Comparison of ENCODE assay signal across 1 mouse cellular context in the genomic region with DNA sequence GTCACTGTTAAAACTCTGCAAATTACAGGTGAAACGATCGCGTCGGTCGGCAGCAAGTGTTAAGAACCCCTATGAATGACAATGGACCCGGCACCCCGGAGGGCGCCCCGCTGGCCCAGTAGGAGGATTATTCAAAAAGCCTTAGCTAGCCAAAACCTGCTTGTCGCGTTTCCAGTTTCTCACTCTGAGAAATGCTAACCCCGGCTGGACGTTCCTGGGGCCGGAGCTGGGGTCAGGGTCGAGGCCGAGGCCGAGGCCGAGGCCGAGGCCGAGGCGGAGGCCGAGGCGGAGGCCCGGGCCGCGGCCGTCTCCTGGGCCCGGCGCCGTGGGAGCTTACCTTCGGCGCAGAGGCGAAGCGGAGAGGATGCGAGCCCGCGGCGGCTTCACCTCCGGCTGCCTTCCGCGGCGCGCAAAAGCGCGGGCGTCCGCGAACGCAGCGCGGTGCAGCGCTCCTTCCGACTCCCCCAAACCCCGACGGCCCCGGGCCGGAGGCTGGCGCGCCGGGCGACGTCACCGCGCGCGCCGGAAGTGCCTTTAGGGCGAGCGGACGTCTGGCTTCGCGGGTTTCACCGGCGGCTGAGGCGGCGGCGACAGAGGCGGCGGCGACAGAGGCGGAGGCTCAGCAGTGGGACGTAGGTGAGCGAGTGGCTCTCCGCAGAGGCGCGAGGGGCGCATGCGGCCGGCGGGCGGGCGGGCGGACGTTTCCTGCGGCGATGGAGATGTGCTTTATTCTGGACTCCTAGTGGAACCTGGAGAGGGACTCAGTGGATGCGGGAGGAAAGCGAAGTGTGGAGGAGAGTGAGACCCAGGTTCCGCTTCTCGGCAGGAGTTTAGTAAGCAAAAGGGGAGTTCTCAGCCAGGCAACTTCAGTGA.
TF ChIP-seq lines count a peak whose summit lies in the region.

Gene Zcrb1 (minus strand): TSS at position 509 of the 873 bp plus-strand sequence.
Gene Pphln1 (plus strand): TSS at position 525 of the 873 bp plus-strand sequence.

TF ChIP-seq in MEL, 35 proteins besides CTCF, POLR2A, EP300 and RAD21 (continued from another document):
- no peak for TF ChIP-seq SMC3 (IDR thresholded peaks at IDR 0.05; ENCODE audit: low read depth, low read length)
- no peak for TF ChIP-seq ZKSCAN1 (IDR thresholded peaks at IDR 0.05; ENCODE audit: low read depth, low read length)
- TF ChIP-seq USF1 (IDR thresholded peaks at IDR 0.05; ENCODE audit: low read depth, low read length), result no peak
- no peak for TF ChIP-seq CHD1 (IDR thresholded peaks at IDR 0.05; ENCODE audit: low read depth, low read length)
- TF ChIP-seq ZMIZ1 (IDR thresholded peaks at IDR 0.05; ENCODE audit: low read depth, low read length), result peak; percentile 67; the same call in 1 of the 2 replicates
- TF ChIP-seq GATA1 (IDR thresholded peaks at IDR 0.05; ENCODE audit: low read depth, low read length), result no peak
- TF ChIP-seq ZNF384 (IDR thresholded peaks at IDR 0.05; ENCODE audit: low read depth, low read length), result no peak
- TF ChIP-seq HCFC1 (IDR thresholded peaks at IDR 0.05; ENCODE audit: low read depth, low read length), result peak; percentile 91
- TF ChIP-seq TAL1 (IDR thresholded peaks at IDR 0.05; ENCODE audit: low read length), result no peak
- no peak; the same call in none of the 2 replicates for TF ChIP-seq POLR2AphosphoS2 (IDR thresholded peaks at IDR 0.05; ENCODE audit: low read length)
- no peak for TF ChIP-seq POLR2AphosphoS5 (IDR thresholded peaks at IDR 0.05; ENCODE audit: borderline replicate concordance, low read depth, low read length)
- TF ChIP-seq ELF1 (IDR thresholded peaks at IDR 0.05; ENCODE audit: low read depth, low read length), result peak; percentile 93
- TF ChIP-seq SIN3A (IDR thresholded peaks at IDR 0.05; ENCODE audit: low read length), result peak; percentile 82
- no peak for TF ChIP-seq RCOR1 (IDR thresholded peaks at IDR 0.05; ENCODE audit: low read depth, low read length)
- TF ChIP-seq MYB (IDR thresholded peaks at IDR 0.05; ENCODE audit: low read depth, low read length), result peak; percentile 2; the same call in 1 of the 2 replicates
- 0 out of 2 replicates have a peak, but pooled peaks have one; percentile 51 for TF ChIP-seq UBTF (IDR thresholded peaks at IDR 0.05; ENCODE audit: borderline replicate concordance, insufficient read depth, low read depth, low read length)
- peak; percentile 79; the same call in 1 of the 2 replicates for TF ChIP-seq KAT2A (conservative IDR thresholded peaks at IDR 0.05; ENCODE audit: low read depth, low read length)
- TF ChIP-seq E2F4 (IDR thresholded peaks at IDR 0.05; ENCODE audit: borderline replicate concordance, low read depth, low read length), result no peak
